Mouse (Mus musculus): Measurements from ENCODE around the gene Capza2. TPM values are rescaled to one million over a fixed set of nuclear protein-coding genes. Genes with fewer than 3 reads are reported as not detected.

Capza2 gene
- polyA plus RNA-seq, 1 experiment from 2014 or later: 107 TPM

DNA sequence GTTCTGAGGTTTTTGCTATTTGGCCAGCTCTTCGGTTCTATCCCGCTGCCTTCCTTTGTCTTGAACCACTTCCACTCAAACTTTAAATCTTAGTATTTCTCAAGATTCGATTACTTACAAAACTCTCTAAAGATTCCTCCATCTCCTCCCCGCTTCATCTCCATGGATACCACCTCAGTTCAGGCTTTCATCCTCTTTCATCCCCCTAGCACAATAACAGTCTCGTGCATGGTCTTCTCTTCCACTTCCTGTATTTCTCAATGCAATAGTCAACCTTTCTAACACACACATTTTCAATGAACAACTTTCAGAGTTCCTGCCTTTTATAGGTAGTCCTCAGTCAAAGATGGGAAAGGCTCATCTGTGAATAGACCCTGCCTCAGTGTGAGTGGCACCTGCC lies 36.7 kb upstream of the Capza2 start:
- ATAC-seq (no peak), DNase-seq (no peak)
- H3K9ac ChIP-seq (replicated peaks): no peak overlapping the region
- 74% methylated on average over 5 of the region's 5 CpGs for WGBS (ENCODE audit: insufficient replicate concordance)
- peaks cover 3% of the 10 kb centered on the region; the same call in 1 of the 2 replicates for H3K4me1 ChIP-seq (ENCODE audit: insufficient read depth)
- no peak overlapping the region for H3K4me2 ChIP-seq (ENCODE audit: low read depth, low read length)
- TF ChIP-seq EP300 (IDR thresholded peaks at IDR 0.05; ENCODE audit: low read depth): no peak
- no peak for TF ChIP-seq CTCF (IDR thresholded peaks at IDR 0.05; ENCODE audit: low read depth)
- no peak overlapping the region for H3K4me3 ChIP-seq (ENCODE audit: low read depth, low read length)
- H3K27ac ChIP-seq (ENCODE audit: low read depth): no peak overlapping the region
- H3K36me3 ChIP-seq (replicated peaks; ENCODE audit: insufficient read depth, low read length): no peaks in the 10 kb centered on the region
- H3K9me3 ChIP-seq (ENCODE audit: low read length): no peaks in the 10 kb centered on the region; the same call in 1 of the 2 replicates
- H3K27me3 ChIP-seq (ENCODE audit: insufficient read depth, low read length): no peaks in the 10 kb centered on the region

DNA sequence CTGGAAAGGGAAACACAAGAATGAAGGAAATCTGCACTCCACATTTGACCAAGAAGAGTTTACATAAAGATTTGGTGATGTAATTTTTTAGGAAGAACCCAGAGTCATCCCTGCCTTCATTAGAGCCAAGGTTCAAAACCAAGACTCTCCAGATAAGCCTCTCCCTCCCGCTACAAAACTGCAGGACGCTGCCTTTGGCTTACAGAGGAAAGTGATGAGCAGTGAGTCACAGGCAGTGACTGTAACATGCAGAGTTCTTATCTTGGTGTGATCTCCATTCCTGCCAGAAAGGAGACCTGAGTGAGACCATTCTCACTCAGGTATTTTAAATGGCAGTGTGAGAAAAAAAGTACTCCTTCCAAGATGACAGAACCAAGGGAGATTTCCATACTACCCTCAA lies 34.5 kb upstream of the Capza2 start:
- Histone ChIP-seq H3K9ac (replicated peaks) (no peak overlapping the region), H3K4me3 (ENCODE audit: low read depth, low read length) (no peak overlapping the region), H3K4me2 (ENCODE audit: low read depth, low read length) (no peak overlapping the region), H3K9me3 (ENCODE audit: low read length) (no peaks in the 10 kb centered on the region), H3K27ac (ENCODE audit: low read depth) (no peak overlapping the region), H3K27me3 (ENCODE audit: insufficient read depth, low read length) (no peaks in the 10 kb centered on the region), H3K36me3 (replicated peaks; ENCODE audit: insufficient read depth, low read length) (no peaks in the 10 kb centered on the region), H3K4me1 (ENCODE audit: insufficient read depth) (no peaks in the 10 kb centered on the region)
- no peak for DNase-seq
- no peak for ATAC-seq
- WGBS (ENCODE audit: insufficient replicate concordance): 45% methylated on average over 2 of the region's 2 CpGs
- TF ChIP-seq CTCF (IDR thresholded peaks at IDR 0.05; ENCODE audit: low read depth) (no peak), EP300 (IDR thresholded peaks at IDR 0.05; ENCODE audit: low read depth) (no peak)

DNA sequence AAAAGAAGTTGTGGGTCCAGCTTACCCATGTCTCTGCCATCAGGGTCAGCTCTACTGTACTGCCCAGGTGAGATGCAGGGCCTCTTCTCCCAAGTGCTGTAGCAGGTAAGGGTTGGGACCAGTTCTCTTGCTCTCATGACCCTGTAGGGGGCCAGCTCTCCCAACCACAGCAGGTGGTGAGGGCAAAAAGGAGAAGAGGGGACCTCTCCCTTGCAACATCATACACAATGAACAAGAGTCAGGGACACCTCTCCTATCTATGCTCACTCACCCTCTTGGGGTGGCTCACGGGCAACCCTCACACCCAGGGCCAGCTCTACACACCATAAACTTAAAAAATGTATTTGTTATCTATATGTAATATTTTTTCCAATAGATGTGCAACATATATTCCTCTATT lies 29.1 kb upstream of the Capza2 start:
- no peak overlapping the region for H3K4me2 ChIP-seq (ENCODE audit: low read depth, low read length)
- TF ChIP-seq EP300 (IDR thresholded peaks at IDR 0.05; ENCODE audit: low read depth) (no peak), CTCF (IDR thresholded peaks at IDR 0.05; ENCODE audit: low read depth) (no peak)
- 75% methylated on average over 1 of the region's 1 CpGs for WGBS (ENCODE audit: insufficient replicate concordance)
- H3K27me3 ChIP-seq (ENCODE audit: insufficient read depth, low read length): no peaks in the 10 kb centered on the region
- no peak overlapping the region for H3K9ac ChIP-seq (replicated peaks)
- no peak overlapping the region for H3K27ac ChIP-seq (ENCODE audit: low read depth)
- H3K4me1 ChIP-seq (ENCODE audit: insufficient read depth): 0 out of 2 replicates have a peak, but pooled peaks cover 2% of the 10 kb centered on the region
- DNase-seq (no peak), ATAC-seq (no peak)
- no peaks in the 10 kb centered on the region for H3K9me3 ChIP-seq (ENCODE audit: low read length)
- H3K36me3 ChIP-seq (replicated peaks; ENCODE audit: insufficient read depth, low read length): no peaks in the 10 kb centered on the region
- no peak overlapping the region for H3K4me3 ChIP-seq (ENCODE audit: low read depth, low read length)

- Histone ChIP-seq H3K4me2 (ENCODE audit: low read depth, low read length) (peak overlapping the region; percentile 26), H3K4me3 (ENCODE audit: low read depth, low read length) (no peak overlapping the region), H3K36me3 (replicated peaks; ENCODE audit: insufficient read depth, low read length) (no peaks in the 10 kb centered on the region), H3K27ac (ENCODE audit: low read depth) (no peak overlapping the region), H3K27me3 (ENCODE audit: insufficient read depth, low read length) (no peaks in the 10 kb centered on the region), H3K9ac (replicated peaks) (no peak overlapping the region), H3K4me1 (ENCODE audit: insufficient read depth) (0 out of 2 replicates have a peak, but pooled peaks cover 2% of the 10 kb centered on the region), H3K9me3 (ENCODE audit: low read length) (no peaks in the 10 kb centered on the region)
- 51% methylated on average over 11 of the region's 11 CpGs for WGBS (ENCODE audit: insufficient replicate concordance)
- DNase-seq: no peak
- no peak for TF ChIP-seq EP300 (IDR thresholded peaks at IDR 0.05; ENCODE audit: low read depth)
- TF ChIP-seq CTCF (IDR thresholded peaks at IDR 0.05; ENCODE audit: low read depth): no peak
- peak; percentile 19; the same call in 1 of the 2 replicates for ATAC-seq
Measured at GRCm38 (mm10) chr6:17611352-17612010, 24.6 kb upstream of the Capza2 start.

DNA sequence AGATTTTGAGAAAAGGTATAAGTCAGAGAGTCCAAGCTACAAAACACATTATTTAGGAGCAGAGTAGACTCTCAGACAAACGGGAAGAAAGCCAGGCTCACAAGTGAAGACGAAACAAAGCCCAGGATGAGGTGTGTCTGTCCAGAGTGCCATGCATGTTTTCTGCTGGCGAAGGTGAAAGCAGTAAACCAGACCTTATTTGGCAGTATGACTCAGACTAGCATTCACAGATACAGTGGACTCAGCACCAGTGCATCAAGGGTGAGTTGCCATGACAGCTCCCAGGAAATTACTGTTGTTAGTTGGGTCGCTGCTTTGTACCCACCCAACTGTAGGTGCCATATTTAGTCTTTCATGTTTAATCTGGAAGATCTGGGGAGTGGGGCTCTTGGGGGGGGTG lies 23.4 kb upstream of the Capza2 start:
- H3K9ac ChIP-seq (replicated peaks): no peak overlapping the region
- no peaks in the 10 kb centered on the region for H3K9me3 ChIP-seq (ENCODE audit: low read length)
- no peak overlapping the region for H3K27ac ChIP-seq (ENCODE audit: low read depth)
- no peak overlapping the region for H3K4me3 ChIP-seq (ENCODE audit: low read depth, low read length)
- DNase-seq: no peak
- H3K36me3 ChIP-seq (replicated peaks; ENCODE audit: insufficient read depth, low read length): no peaks in the 10 kb centered on the region
- no peaks in the 10 kb centered on the region for H3K27me3 ChIP-seq (ENCODE audit: insufficient read depth, low read length)
- H3K4me2 ChIP-seq (ENCODE audit: low read depth, low read length): no peak overlapping the region
- WGBS (ENCODE audit: insufficient replicate concordance): 73% methylated on average over 4 of the region's 4 CpGs
- TF ChIP-seq CTCF (IDR thresholded peaks at IDR 0.05; ENCODE audit: low read depth) (no peak), EP300 (IDR thresholded peaks at IDR 0.05; ENCODE audit: low read depth) (no peak)
- 0 out of 2 replicates have a peak, but pooled peaks cover 2% of the 10 kb centered on the region for H3K4me1 ChIP-seq (ENCODE audit: insufficient read depth)
- ATAC-seq: no peak

DNA sequence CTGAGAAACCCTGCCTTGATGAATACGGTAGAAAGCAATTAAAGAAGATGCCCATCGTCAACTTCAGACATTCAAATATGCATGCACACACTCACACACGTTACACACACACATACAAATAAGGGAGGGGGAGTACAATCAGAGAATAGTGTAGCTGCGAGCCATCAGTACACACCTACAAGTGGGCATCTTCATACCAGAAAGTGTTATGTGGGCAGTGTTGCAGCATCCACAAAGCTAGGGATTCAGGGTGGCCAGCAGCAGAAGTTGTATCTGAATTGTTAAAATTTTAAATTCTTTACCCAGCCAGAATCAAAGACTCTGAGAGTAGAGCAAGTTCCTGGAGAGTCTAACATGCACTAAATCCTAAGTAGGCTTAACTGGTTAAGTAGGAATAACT lies 15.2 kb upstream of the Capza2 start:
- TF ChIP-seq CTCF (IDR thresholded peaks at IDR 0.05; ENCODE audit: low read depth) (no peak), EP300 (IDR thresholded peaks at IDR 0.05; ENCODE audit: low read depth) (no peak)
- Histone ChIP-seq H3K4me1 (ENCODE audit: insufficient read depth) (no peaks in the 10 kb centered on the region), H3K4me3 (ENCODE audit: low read depth, low read length) (no peak overlapping the region), H3K9me3 (ENCODE audit: low read length) (no peaks in the 10 kb centered on the region), H3K36me3 (replicated peaks; ENCODE audit: insufficient read depth, low read length) (no peaks in the 10 kb centered on the region), H3K27ac (ENCODE audit: low read depth) (no peak overlapping the region), H3K4me2 (ENCODE audit: low read depth, low read length) (no peak overlapping the region), H3K27me3 (ENCODE audit: insufficient read depth, low read length) (no peaks in the 10 kb centered on the region), H3K9ac (replicated peaks) (no peak overlapping the region)
- WGBS (ENCODE audit: insufficient replicate concordance): 73% methylated on average over 4 of the region's 4 CpGs
- no peak for DNase-seq
- no peak for ATAC-seq

Data from liver, postnatal 0 days (tissue).